Mouse (Mus musculus) spleen, adult 2 months (tissue): ENCODE measurements around the gene Sh2d3c.

Experiments used
- CTCF ChIP-seq: fragments of 200-500 bp; IDR thresholded peaks from 2 replicates; pipeline ENCODE4 v1.5.1; 2011; ENCODE audit warnings: mild to moderate bottlenecking, inconsistent platforms; ENCODE audit not compliant: insufficient read depth, insufficient read length, insufficient replicate concordance; ENCODE audit errors: extremely low read depth
- POLR2A ChIP-seq: fragments of 200-500 bp; IDR thresholded peaks from 2 replicates; pipeline ENCODE4 v1.6.1; 2011; ENCODE audit warnings: low read depth, low read length, inconsistent platforms

- TF ChIP-seq POLR2A (no peak), CTCF (no peak)
Measured at GRCm38 (mm10) chr2:32684681-32685428, 36.0 kb upstream of the Sh2d3c start.
